Mouse (Mus musculus) midbrain, embryonic 15.5 days (tissue): Measurements from ENCODE around the gene Ablim1. TPM values are rescaled to one million over a fixed set of nuclear protein-coding genes. Genes with fewer than 3 reads are reported as not detected.

Source experiments
- ATAC-seq: fragments of 200-750 bp; cut with Nextera tagmentation; replicated peaks from 2 replicates; pipeline ENCODE4 v1.8.0; 2017; ENCODE audit warnings: moderate TSS enrichment
- H3K27ac ChIP-seq: fragments of 300-500 bp; sonication (generic); 2 replicates; pipeline ENCODE4 v1.5.1; 2015; ENCODE audit warnings: mild to moderate bottlenecking, inconsistent platforms
- H3K27me3 ChIP-seq: fragments of 300-500 bp; sonication (generic); replicated peaks from 2 replicates; pipeline ENCODE4 v1.6.1; 2015; ENCODE audit warnings: inconsistent platforms
- H3K36me3 ChIP-seq: fragments of 300-500 bp; sonication (generic); replicated peaks from 2 replicates; pipeline ENCODE4 v1.6.1; 2015; ENCODE audit warnings: inconsistent platforms
- H3K4me1 ChIP-seq: fragments of 300-500 bp; sonication (generic); 2 replicates; pipeline ENCODE4 v1.6.1; 2015; ENCODE audit warnings: inconsistent platforms
- H3K4me2 ChIP-seq: fragments of 300-500 bp; sonication (generic); 2 replicates; pipeline ENCODE4 v1.6.1; 2015; ENCODE audit warnings: inconsistent platforms, mild to moderate bottlenecking, moderate library complexity
- H3K4me3 ChIP-seq: fragments of 300-500 bp; sonication (generic); 2 replicates; pipeline ENCODE4 v1.5.1; 2015; ENCODE audit warnings: mild to moderate bottlenecking, inconsistent platforms
- H3K9ac ChIP-seq: fragments of 300-500 bp; sonication (generic); 2 replicates; pipeline ENCODE4 v1.6.1; 2015; ENCODE audit warnings: mild to moderate bottlenecking, inconsistent platforms
- H3K9me3 ChIP-seq: fragments of 300-500 bp; sonication (generic); 2 replicates; pipeline ENCODE4 v1.6.1; 2016; ENCODE audit warnings: inconsistent platforms
- WGBS: fragments of 180-500 bp; shearing (Covaris S2); methylation state at CpG from one replicate; pipeline ENCODE4 v1.1.7; 2015; ENCODE audit warnings: mixed read lengths; 5-methylcytosine and 5-hydroxymethylcytosine counted together
- polyA plus RNA-seq: library from polyadenylated mRNA; unstranded; fragments of >200 nt; fragmentation: Nextera tagmentation; extraction: Ambion mirVana; gene quantifications from 2 replicates; pipeline ENCODE4 v1.2.1, GENCODE M21; 2015

Ablim1 gene
- polyA plus RNA-seq, 1 experiment from 2014 or later: 64.5 TPM

DNA sequence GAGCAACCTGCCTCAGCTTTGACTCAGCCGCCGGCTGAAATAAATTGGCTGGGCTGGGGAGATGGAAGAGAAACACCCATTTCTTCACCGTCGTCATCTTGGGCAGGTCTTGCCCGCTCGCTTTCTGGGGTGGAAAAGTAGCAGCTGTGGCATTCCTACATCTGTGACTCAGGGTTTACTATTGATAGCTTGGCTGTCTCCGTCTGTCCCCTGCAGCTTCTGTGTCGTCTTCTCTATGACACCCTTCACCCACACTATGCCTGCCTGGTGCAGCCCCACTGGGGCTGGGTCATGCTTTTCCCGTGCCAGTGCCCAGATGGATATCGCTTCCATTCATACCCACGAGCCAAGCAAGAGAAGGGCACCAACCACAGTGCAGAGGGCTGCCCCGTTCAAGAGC, 116.2 kb downstream of the Ablim1 start:
- Histone ChIP-seq H3K27me3 (peaks cover 3% of the 10 kb centered on the region; the same call in 1 of the 2 replicates), H3K4me1 (peaks cover 44% of the 10 kb centered on the region), H3K4me2 (peak overlapping the region; percentile 82; the same call in 1 of the 2 replicates), H3K36me3 (no peaks in the 10 kb centered on the region), H3K4me3 (no peak overlapping the region), H3K27ac (peak overlapping the region; percentile 67), H3K9ac (no peak overlapping the region), H3K9me3 (no peaks in the 10 kb centered on the region)
- 54% methylated on average over 12 of the region's 12 CpGs for WGBS
- no peak for ATAC-seq

DNA sequence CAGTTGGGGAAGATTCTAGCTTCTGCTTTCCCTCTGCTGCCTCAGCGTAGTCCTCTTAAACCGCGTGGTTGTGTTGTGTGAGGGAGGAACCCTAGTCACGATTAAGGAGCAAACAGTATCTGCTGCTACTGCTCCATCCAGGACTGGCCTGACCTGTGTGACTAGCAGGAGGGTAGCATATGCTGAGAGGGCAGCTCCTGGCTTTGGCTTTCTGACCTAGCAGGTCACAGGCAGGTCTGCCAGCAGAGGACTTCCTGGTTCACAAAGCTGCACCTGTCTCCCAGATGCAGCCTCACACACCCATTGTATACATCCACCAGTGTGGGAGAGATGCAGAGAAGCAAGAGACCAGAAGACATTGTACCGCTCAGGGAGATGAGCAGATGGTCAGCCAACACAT, 116.7 kb downstream of the Ablim1 start:
- 48% methylated on average over 5 of the region's 5 CpGs for WGBS
- Histone ChIP-seq H3K4me3 (no peak overlapping the region), H3K27me3 (peaks cover 3% of the 10 kb centered on the region; the same call in 1 of the 2 replicates), H3K36me3 (no peaks in the 10 kb centered on the region), H3K27ac (peak overlapping the region; percentile 67), H3K4me1 (peaks cover 44% of the 10 kb centered on the region), H3K9me3 (no peaks in the 10 kb centered on the region), H3K9ac (no peak overlapping the region), H3K4me2 (peak overlapping the region; percentile 82)
- ATAC-seq: peak; percentile 32; the same call in 1 of the 2 replicates

DNA sequence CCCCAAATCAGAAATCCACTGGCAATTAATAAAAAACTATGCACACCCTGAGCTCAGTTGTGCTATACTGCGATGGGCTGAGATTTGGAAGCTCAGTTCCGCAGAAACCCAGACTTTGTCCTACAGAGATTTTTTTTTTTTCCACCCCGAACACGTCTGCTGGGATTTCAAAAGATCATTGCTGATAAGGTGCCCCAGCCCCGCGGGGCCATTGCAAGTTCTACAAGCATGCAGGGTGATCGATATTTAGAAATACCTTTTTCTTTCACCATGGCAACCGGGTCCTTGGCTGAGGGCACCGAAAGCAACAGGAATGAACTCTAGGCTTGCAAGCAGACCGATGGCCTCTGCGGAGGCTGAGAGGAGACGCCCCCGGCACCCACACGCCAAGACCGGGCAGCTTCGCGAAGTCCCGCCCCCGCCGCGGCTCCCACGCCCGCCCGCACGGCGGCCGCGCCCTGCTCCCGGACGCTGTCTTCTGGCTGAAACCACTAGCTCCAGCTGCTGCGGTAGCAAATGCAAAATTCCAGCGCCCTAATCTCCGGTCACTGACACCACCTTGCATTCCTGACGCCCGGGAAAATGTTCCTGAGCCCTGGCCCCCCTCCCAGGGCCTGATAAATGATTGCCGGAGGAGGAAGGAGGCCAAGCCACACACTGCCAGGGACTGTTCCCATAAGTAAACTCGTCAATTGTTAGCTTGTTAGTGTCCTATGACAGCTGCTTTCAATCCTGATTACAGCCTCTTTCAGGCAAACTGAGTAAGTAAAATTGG, 117.5 kb downstream of the Ablim1 start:
- ATAC-seq: peak; percentile 55
- peak overlapping the region; percentile 67 for H3K27ac ChIP-seq
- H3K9ac ChIP-seq: peak overlapping the region; percentile 55
- no peaks in the 10 kb centered on the region for H3K36me3 ChIP-seq
- H3K4me1 ChIP-seq: peaks cover 44% of the 10 kb centered on the region
- WGBS: 1% methylated on average over 37 of the region's 37 CpGs
- H3K9me3 ChIP-seq: no peaks in the 10 kb centered on the region
- peak overlapping the region; percentile 48 for H3K4me3 ChIP-seq
- H3K4me2 ChIP-seq: peak overlapping the region; percentile 82
- H3K27me3 ChIP-seq: peaks cover 3% of the 10 kb centered on the region; the same call in 1 of the 2 replicates

- H3K27ac ChIP-seq: 0 out of 2 replicates have a peak overlapping the region, but pooled peaks have one; percentile 67
- 48% methylated on average over 8 of the region's 8 CpGs for WGBS
- H3K4me2 ChIP-seq: peak overlapping the region; percentile 82
- H3K9me3 ChIP-seq: no peaks in the 10 kb centered on the region
- peak overlapping the region; percentile 55; the same call in 1 of the 2 replicates for H3K9ac ChIP-seq
- H3K27me3 ChIP-seq: peaks cover 3% of the 10 kb centered on the region; the same call in 1 of the 2 replicates
- peaks cover 44% of the 10 kb centered on the region for H3K4me1 ChIP-seq
- ATAC-seq: no peak
- H3K36me3 ChIP-seq: no peaks in the 10 kb centered on the region
- peak overlapping the region; percentile 48 for H3K4me3 ChIP-seq
Observed at GRCm38 (mm10) chr19:57196616-57197015, 118.1 kb downstream of the Ablim1 start.

DNA sequence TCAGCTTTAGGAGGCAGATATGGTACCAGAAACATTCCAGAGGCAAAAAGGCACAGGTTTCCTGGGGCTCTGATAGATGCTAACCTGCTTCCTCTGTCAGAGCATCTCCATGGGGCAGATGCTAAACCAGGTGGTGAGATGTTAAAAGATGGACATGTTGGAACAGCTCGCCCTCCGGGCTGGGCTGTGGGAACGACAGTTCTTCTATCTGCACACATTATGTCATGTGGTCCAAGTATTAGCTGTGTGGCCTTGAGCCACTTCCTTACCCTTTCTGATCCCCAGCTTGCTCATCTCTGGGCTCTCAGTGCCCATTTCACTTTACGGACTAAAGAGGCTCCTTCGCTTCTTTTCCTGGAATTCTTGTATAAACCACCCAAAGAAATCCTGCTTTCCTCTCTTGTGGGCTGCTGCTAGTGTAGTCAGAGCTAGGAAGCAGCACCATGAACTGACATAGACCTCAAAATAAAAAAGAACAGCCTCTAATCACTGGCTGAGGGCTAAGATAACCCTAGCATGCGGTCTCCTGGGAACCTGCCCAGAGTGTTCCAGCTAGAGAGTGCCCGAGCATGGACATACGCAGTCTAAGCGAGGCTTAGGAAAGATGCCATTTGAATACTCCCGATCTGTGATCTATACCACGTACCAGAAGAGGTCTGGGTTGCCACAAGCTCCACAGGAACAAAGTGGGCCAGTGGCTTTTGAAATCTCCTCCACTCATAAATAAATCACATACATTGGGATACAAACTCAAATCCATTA, 119.4 kb downstream of the Ablim1 start:
- peak overlapping the region; percentile 10; the same call in 1 of the 2 replicates for H3K27ac ChIP-seq
- no peak overlapping the region for H3K9ac ChIP-seq
- H3K9me3 ChIP-seq: no peaks in the 10 kb centered on the region
- peaks cover 42% of the 10 kb centered on the region for H3K4me1 ChIP-seq
- peak overlapping the region; percentile 48; the same call in 1 of the 2 replicates for H3K4me3 ChIP-seq
- peaks cover 3% of the 10 kb centered on the region; the same call in 1 of the 2 replicates for H3K27me3 ChIP-seq
- peak overlapping the region; percentile 82 for H3K4me2 ChIP-seq
- 86% methylated on average over 11 of the region's 11 CpGs for WGBS
- ATAC-seq: no peak
- H3K36me3 ChIP-seq: no peaks in the 10 kb centered on the region

- ATAC-seq: no peak
- Histone ChIP-seq H3K4me1 (peaks cover 28% of the 10 kb centered on the region), H3K36me3 (no peaks in the 10 kb centered on the region), H3K4me3 (no peak overlapping the region), H3K4me2 (no peak overlapping the region), H3K9ac (no peak overlapping the region), H3K27ac (no peak overlapping the region), H3K27me3 (peaks cover 3% of the 10 kb centered on the region; the same call in 1 of the 2 replicates), H3K9me3 (no peaks in the 10 kb centered on the region)
- 85% methylated on average over 6 of the region's 6 CpGs for whole genome bisulfite sequencing
Observed at GRCm38 (mm10) chr19:57193958-57194357, 120.8 kb downstream of the Ablim1 start.

DNA sequence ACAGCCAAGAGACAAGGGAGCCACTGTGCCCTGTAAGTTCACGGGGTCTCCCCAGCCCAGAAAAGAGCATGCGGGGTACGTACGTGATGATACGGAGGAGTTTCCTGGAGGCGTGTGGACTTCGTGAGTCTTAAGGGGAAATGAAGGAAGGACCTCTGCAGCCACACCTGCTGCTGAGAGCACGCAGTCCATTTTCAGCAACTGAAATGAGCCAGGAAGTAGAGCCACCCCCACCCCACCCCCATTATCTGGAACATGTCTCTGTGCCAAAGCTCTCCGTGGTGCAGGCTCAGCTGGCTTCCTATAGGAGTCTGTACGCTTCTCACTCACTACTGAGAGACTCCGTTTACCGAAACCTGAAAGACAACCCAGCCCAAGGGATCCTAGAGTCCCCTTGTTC, 121.3 kb downstream of the Ablim1 start:
- Histone ChIP-seq H3K36me3 (no peaks in the 10 kb centered on the region), H3K4me1 (peaks cover 22% of the 10 kb centered on the region), H3K4me3 (no peak overlapping the region), H3K4me2 (no peak overlapping the region), H3K9ac (no peak overlapping the region), H3K27ac (no peak overlapping the region), H3K9me3 (no peaks in the 10 kb centered on the region), H3K27me3 (peaks cover 3% of the 10 kb centered on the region; the same call in 1 of the 2 replicates)
- no peak for ATAC-seq
- 94% methylated on average over 12 of the region's 12 CpGs for WGBS

DNA sequence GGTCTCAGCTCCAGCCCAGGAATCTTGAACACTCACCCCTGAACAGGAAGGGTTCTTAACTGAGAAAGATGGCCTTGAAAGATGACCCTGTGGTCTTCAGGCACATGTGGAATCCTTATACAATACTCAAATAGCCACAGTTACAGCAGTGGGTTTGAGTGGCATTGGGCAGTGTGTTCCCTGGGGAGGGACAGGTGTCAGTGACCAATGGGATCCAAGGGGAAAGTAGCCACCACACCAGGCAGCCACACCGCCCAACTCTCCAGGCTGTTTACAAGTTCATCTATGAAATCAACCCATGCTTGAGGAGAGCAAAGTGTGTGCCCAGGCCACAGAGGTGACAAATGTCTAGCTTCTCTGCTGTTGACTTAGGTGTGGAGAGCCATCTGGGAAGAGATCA, 123.6 kb downstream of the Ablim1 start:
- 96% methylated on average over 1 of the region's 1 CpGs for WGBS
- H3K4me3 ChIP-seq: no peak overlapping the region
- H3K9ac ChIP-seq: no peak overlapping the region
- peaks cover 2% of the 10 kb centered on the region for H3K4me1 ChIP-seq
- no peak for ATAC-seq
- no peaks in the 10 kb centered on the region for H3K9me3 ChIP-seq
- H3K36me3 ChIP-seq: no peaks in the 10 kb centered on the region
- no peak overlapping the region for H3K4me2 ChIP-seq
- no peak overlapping the region for H3K27ac ChIP-seq
- H3K27me3 ChIP-seq: peaks cover 3% of the 10 kb centered on the region; the same call in 1 of the 2 replicates

- H3K27ac ChIP-seq: no peak overlapping the region
- 79% methylated on average over 5 of the region's 5 CpGs for WGBS
- ATAC-seq: no peak
Observed at GRCm38 (mm10) chr19:57189427-57189826, 125.3 kb downstream of the Ablim1 start.

GRCm38 (mm10) chr19:57188553-57188952, 126.2 kb downstream of the Ablim1 start:
- Histone ChIP-seq H3K4me1 (no peaks in the 10 kb centered on the region), H3K9me3 (no peaks in the 10 kb centered on the region), H3K27me3 (no peaks in the 10 kb centered on the region), H3K36me3 (no peaks in the 10 kb centered on the region), H3K4me3 (no peak overlapping the region), H3K4me2 (no peak overlapping the region), H3K9ac (no peak overlapping the region), H3K27ac (no peak overlapping the region)
- ATAC-seq: no peak
- 79% methylated on average over 4 of the region's 4 CpGs for WGBS

More at GRCm38 (mm10) chr19:57189427-57189826, 125.3 kb downstream of the Ablim1 start:
- no peak overlapping the region for H3K9ac ChIP-seq
- no peak overlapping the region for H3K4me3 ChIP-seq
- H3K27me3 ChIP-seq: no peaks in the 10 kb centered on the region
- no peaks in the 10 kb centered on the region for H3K9me3 ChIP-seq
- no peaks in the 10 kb centered on the region for H3K36me3 ChIP-seq
- no peak overlapping the region for H3K4me2 ChIP-seq
- H3K4me1 ChIP-seq: no peaks in the 10 kb centered on the region; the same call in 1 of the 2 replicates

DNA sequence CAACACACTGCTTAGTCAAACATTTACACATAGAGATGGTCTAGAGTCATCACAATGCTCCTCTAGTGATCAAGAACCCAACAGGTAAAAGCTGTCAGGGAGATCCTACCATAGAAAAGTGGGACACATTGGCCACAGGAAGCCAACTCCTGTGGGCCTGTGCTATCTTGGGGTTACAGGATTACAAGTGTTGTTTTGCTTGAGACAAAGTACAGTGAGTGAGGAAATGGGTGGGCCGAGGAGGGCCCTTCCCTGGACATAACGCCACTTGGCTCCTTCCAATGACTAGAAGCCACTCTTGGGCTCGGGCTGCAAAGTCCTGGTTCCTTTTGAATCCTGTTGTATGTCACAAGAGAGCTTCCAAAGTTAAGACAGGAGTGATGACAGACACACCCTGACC, 129.7 kb downstream of the Ablim1 start:
- Histone ChIP-seq H3K27ac (no peak overlapping the region), H3K36me3 (no peaks in the 10 kb centered on the region), H3K9ac (no peak overlapping the region), H3K4me2 (no peak overlapping the region), H3K4me1 (no peaks in the 10 kb centered on the region), H3K4me3 (no peak overlapping the region), H3K9me3 (no peaks in the 10 kb centered on the region), H3K27me3 (no peaks in the 10 kb centered on the region)
- 98% methylated on average over 3 of the region's 3 CpGs for WGBS
- no peak for ATAC-seq
